Mouse (Mus musculus): ENCODE measurements at regions not wholly inside any gene's neighbourhood (a gene's known extent, or its start where the extent isn't known, plus 50 kb on each side); places are given as distances from the start of the nearest gene placed in this dataset.

DNA sequence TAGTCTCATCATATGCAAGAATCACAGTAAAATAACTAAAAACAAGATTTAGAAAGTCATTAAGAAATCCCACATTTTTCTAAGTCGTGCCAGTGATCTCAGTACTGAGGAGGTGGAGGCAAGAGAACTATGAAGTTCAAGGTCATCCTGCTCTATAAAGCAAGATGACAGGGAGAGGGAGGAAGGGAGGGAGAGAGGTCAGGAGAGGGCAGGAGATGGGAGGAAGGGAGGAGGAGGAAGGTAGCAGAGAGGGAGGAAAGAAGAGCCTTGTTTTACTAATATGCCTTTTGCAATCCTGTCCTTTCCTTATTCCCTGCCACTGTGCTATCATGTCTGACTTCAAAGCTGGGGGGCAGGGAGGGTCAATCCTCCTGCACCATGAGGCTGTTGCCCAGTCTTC is 137.3 kb downstream of the Gipc2 start:
- Histone ChIP-seq H3K27ac (ENCODE audit: insufficient read depth, low read length) (no peak overlapping the region), H3K9me3 (replicated peaks; ENCODE audit: control insufficient read depth, insufficient read depth, low read length, poor library complexity, severe bottlenecking) (no peaks in the 10 kb centered on the region), H3K27me3 (ENCODE audit: control insufficient read depth, insufficient read depth, low read length, poor library complexity, severe bottlenecking) (no peaks in the 10 kb centered on the region), H3K36me3 (ENCODE audit: control insufficient read depth, insufficient read depth, low read length, poor library complexity, severe bottlenecking) (no peaks in the 10 kb centered on the region), H3K4me3 (ENCODE audit: low read depth, low read length) (no peak overlapping the region), H3K4me1 (ENCODE audit: control insufficient read depth, insufficient read depth, low read length) (no peaks in the 10 kb centered on the region), H3K9ac (ENCODE audit: low read depth, poor library complexity, severe bottlenecking) (no peak overlapping the region)
- TF ChIP-seq EP300 (IDR thresholded peaks at IDR 0.05; ENCODE audit: insufficient read depth, low read depth, low read length) (no peak), POLR2A (IDR thresholded peaks at IDR 0.05; ENCODE audit: insufficient read depth, low read length) (no peak), CTCF (IDR thresholded peaks at IDR 0.05; ENCODE audit: low read depth, low read length) (no peak)

DNA sequence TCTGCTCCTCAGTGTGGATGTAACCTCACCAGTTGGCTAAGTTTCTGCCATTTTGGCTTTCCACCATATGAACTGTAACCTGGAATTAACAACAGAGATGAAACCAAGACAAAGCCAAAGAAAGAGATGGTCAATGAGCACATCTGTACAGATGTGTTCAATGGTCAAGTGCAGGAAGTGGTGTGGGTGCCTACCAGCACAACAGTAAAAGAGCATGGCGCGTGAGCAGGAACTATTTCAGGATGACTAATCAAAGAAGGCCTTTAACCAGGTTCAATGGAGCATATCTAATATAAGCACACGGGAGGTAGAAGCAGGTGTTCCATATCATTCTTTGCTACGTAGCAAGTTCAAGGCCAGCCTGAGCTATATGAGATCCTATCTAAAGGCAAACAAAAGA is 140.0 kb downstream of the Gipc2 start:
- no peak for TF ChIP-seq POLR2A (IDR thresholded peaks at IDR 0.05; ENCODE audit: insufficient read depth, low read length)
- no peak for TF ChIP-seq CTCF (IDR thresholded peaks at IDR 0.05; ENCODE audit: low read depth, low read length)
- no peak for TF ChIP-seq EP300 (IDR thresholded peaks at IDR 0.05; ENCODE audit: insufficient read depth, low read depth, low read length)
- no peaks in the 10 kb centered on the region for H3K36me3 ChIP-seq (ENCODE audit: control insufficient read depth, insufficient read depth, low read length, poor library complexity, severe bottlenecking)

DNA sequence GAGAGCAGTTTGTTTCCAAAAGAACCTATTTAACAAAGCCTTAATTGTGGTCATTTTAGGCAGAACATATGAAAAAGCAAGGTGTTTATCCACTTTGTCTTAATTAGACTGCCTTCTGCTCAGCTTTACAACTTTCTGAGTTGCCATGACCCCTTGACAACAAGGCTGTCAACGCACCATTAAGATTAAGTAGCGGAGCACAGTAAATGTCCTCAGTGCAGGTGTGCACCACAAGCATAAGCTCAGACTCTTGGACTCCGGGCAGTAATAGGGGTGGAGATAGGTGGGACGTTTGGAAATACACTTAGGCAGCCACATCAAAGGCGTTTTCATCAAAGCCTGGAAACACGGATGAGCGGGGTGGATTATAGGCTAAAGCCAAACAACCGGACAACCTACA is 140.9 kb downstream of the Gipc2 start:
- H3K27ac ChIP-seq (ENCODE audit: insufficient read depth, low read length) = no peak overlapping the region

More for the DNA sequence above, 140.0 kb downstream of the Gipc2 start:
- Histone ChIP-seq H3K4me3 (ENCODE audit: low read depth, low read length) (no peak overlapping the region), H3K27me3 (ENCODE audit: control insufficient read depth, insufficient read depth, low read length, poor library complexity, severe bottlenecking) (no peaks in the 10 kb centered on the region), H3K27ac (ENCODE audit: insufficient read depth, low read length) (no peak overlapping the region), H3K4me1 (ENCODE audit: control insufficient read depth, insufficient read depth, low read length) (no peaks in the 10 kb centered on the region), H3K9me3 (replicated peaks; ENCODE audit: control insufficient read depth, insufficient read depth, low read length, poor library complexity, severe bottlenecking) (no peaks in the 10 kb centered on the region), H3K9ac (ENCODE audit: low read depth, poor library complexity, severe bottlenecking) (no peak overlapping the region)

DNA sequence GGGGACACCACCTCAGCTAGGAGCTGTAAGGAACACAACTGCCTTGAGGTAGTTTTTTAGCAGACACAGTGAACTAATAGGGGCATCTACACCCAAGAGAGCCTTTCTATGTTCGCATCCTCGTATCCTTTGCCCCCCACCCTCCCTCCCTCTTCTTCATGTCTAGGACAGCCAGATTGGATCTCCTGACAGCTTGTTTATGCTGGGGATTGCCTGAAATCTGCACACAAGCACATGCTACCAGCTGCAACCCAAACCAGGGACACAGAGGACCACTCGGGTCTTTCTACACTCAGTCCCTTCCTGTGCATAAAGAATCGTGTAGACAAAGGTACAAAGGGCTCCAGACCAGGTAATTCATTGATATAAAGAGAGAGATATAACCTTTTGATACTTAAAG is 159.3 kb downstream of the Gipc2 start:
- Histone ChIP-seq H3K4me1 (ENCODE audit: control insufficient read depth, insufficient read depth, low read length) (no peaks in the 10 kb centered on the region), H3K4me3 (ENCODE audit: low read depth, low read length) (no peak overlapping the region), H3K36me3 (ENCODE audit: control insufficient read depth, insufficient read depth, low read length, poor library complexity, severe bottlenecking) (no peaks in the 10 kb centered on the region), H3K9ac (ENCODE audit: low read depth, poor library complexity, severe bottlenecking) (no peak overlapping the region), H3K9me3 (replicated peaks; ENCODE audit: control insufficient read depth, insufficient read depth, low read length, poor library complexity, severe bottlenecking) (no peaks in the 10 kb centered on the region), H3K27ac (ENCODE audit: insufficient read depth, low read length) (no peak overlapping the region), H3K27me3 (ENCODE audit: control insufficient read depth, insufficient read depth, low read length, poor library complexity, severe bottlenecking) (no peaks in the 10 kb centered on the region)
- TF ChIP-seq CTCF (IDR thresholded peaks at IDR 0.05; ENCODE audit: low read depth, low read length) (no peak), EP300 (IDR thresholded peaks at IDR 0.05; ENCODE audit: insufficient read depth, low read depth, low read length) (no peak), POLR2A (IDR thresholded peaks at IDR 0.05; ENCODE audit: insufficient read depth, low read length) (no peak)

More for the DNA sequence above, 140.9 kb downstream of the Gipc2 start:
- no peak overlapping the region for H3K4me3 ChIP-seq (ENCODE audit: low read depth, low read length)
- H3K9ac ChIP-seq (ENCODE audit: low read depth, poor library complexity, severe bottlenecking) = no peak overlapping the region
- H3K9me3 ChIP-seq (replicated peaks; ENCODE audit: control insufficient read depth, insufficient read depth, low read length, poor library complexity, severe bottlenecking) = no peaks in the 10 kb centered on the region
- TF ChIP-seq POLR2A (IDR thresholded peaks at IDR 0.05; ENCODE audit: insufficient read depth, low read length) (no peak), EP300 (IDR thresholded peaks at IDR 0.05; ENCODE audit: insufficient read depth, low read depth, low read length) (no peak), CTCF (IDR thresholded peaks at IDR 0.05; ENCODE audit: low read depth, low read length) (no peak)
- H3K27me3 ChIP-seq (ENCODE audit: control insufficient read depth, insufficient read depth, low read length, poor library complexity, severe bottlenecking) = no peaks in the 10 kb centered on the region
- H3K4me1 ChIP-seq (ENCODE audit: control insufficient read depth, insufficient read depth, low read length) = no peaks in the 10 kb centered on the region
- H3K36me3 ChIP-seq (ENCODE audit: control insufficient read depth, insufficient read depth, low read length, poor library complexity, severe bottlenecking) = no peaks in the 10 kb centered on the region

DNA sequence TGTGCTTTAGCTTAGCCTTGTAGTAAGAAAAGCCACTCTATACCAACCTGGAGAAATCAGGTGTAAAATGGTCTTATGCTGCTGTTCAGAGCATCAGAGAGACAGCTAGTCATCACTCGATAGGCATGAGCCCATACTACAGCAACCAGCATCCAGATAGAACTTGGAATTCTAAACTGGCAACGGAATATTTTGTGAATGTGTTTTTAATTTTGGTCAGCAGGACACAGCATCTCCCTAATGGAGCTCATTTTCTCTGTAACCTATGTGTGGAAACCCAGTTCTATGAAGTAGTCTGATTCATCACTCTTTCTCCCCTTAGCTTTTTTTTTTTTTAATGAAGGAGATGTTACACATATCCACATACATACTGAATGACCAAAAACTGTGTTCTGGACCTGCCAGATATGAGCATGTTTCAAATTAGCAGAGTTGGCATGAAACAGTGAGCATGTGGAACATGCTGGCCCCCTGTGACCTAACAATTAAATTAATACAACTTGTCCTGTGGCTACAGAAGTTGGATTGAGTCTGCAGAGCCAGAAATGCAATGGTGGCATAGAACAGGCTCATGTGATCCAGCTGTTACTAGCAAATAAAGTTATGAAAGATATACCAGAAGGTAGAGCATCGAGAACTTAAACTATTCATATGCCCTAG is 160.5 kb downstream of the Gipc2 start:
- TF ChIP-seq POLR2A (IDR thresholded peaks at IDR 0.05; ENCODE audit: insufficient read depth, low read length) = no peak
- TF ChIP-seq CTCF (IDR thresholded peaks at IDR 0.05; ENCODE audit: low read depth, low read length) = no peak
- no peak for TF ChIP-seq EP300 (IDR thresholded peaks at IDR 0.05; ENCODE audit: insufficient read depth, low read depth, low read length)

DNA sequence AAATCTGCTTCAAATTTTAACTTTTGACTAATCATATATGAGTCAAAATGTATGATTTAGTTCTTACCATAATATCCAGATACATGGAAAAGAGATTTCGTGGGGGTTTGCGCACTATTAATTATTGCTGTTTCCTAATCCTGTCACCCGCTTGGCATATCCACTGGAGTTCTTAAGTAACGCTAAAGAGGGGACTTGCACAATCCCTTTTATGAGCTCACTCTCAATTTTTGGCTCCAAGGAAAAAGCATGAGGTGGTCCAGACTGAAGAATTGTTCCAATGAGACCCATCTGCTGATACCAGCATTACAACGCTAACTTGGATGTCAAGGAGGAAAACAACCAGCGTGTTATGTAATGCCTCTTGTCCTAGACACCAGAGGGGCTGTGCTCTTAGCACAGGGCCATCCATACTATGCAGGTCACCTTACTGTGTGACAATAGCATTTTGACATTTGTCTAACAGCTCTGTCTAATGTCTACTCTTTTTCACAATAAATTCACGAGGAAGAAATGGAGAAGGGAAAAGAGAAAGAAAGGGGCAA is 161.5 kb downstream of the Gipc2 start:
- no peak overlapping the region for H3K4me3 ChIP-seq (ENCODE audit: low read depth, low read length)
- H3K36me3 ChIP-seq (ENCODE audit: control insufficient read depth, insufficient read depth, low read length, poor library complexity, severe bottlenecking) = no peaks in the 10 kb centered on the region
- H3K27me3 ChIP-seq (ENCODE audit: control insufficient read depth, insufficient read depth, low read length, poor library complexity, severe bottlenecking) = no peaks in the 10 kb centered on the region
- no peak overlapping the region for H3K27ac ChIP-seq (ENCODE audit: insufficient read depth, low read length)
- no peak for TF ChIP-seq POLR2A (IDR thresholded peaks at IDR 0.05; ENCODE audit: insufficient read depth, low read length)
- TF ChIP-seq CTCF (IDR thresholded peaks at IDR 0.05; ENCODE audit: low read depth, low read length) = no peak
- no peak for TF ChIP-seq EP300 (IDR thresholded peaks at IDR 0.05; ENCODE audit: insufficient read depth, low read depth, low read length)
- no peak overlapping the region for H3K9ac ChIP-seq (ENCODE audit: low read depth, poor library complexity, severe bottlenecking)
- no peaks in the 10 kb centered on the region for H3K9me3 ChIP-seq (replicated peaks; ENCODE audit: control insufficient read depth, insufficient read depth, low read length, poor library complexity, severe bottlenecking)
- H3K4me1 ChIP-seq (ENCODE audit: control insufficient read depth, insufficient read depth, low read length) = no peaks in the 10 kb centered on the region

More for the DNA sequence above, 160.5 kb downstream of the Gipc2 start:
- H3K36me3 ChIP-seq (ENCODE audit: control insufficient read depth, insufficient read depth, low read length, poor library complexity, severe bottlenecking) = no peaks in the 10 kb centered on the region
- no peak overlapping the region for H3K9ac ChIP-seq (ENCODE audit: low read depth, poor library complexity, severe bottlenecking)
- H3K4me3 ChIP-seq (ENCODE audit: low read depth, low read length) = no peak overlapping the region
- no peaks in the 10 kb centered on the region for H3K9me3 ChIP-seq (replicated peaks; ENCODE audit: control insufficient read depth, insufficient read depth, low read length, poor library complexity, severe bottlenecking)
- H3K27ac ChIP-seq (ENCODE audit: insufficient read depth, low read length) = no peak overlapping the region
- no peaks in the 10 kb centered on the region for H3K4me1 ChIP-seq (ENCODE audit: control insufficient read depth, insufficient read depth, low read length)
- H3K27me3 ChIP-seq (ENCODE audit: control insufficient read depth, insufficient read depth, low read length, poor library complexity, severe bottlenecking) = no peaks in the 10 kb centered on the region

Data from ES-Bruce4 (cell line).